Mouse (Mus musculus): ENCODE data around the gene Fthl17b.
"Not testable (repeated sequence)": the region's sequence is repeated elsewhere in the genome, so short reads cannot be mapped to it uniquely, and the experiment has no call there.

Gene Fthl17b

GRCm38 (mm10) chrX:8962875-8963274 is at the start of gene Fthl17b:
Gene Fthl17b (minus strand): TSS chrX:8962975.
- DNase-seq: not testable (repeated sequence)

GRCm38 (mm10) chrX:8986655-8987054 is 23.9 kb upstream of the Fthl17b start, which contains the start of gene Fthl17d:
Gene Fthl17d (minus strand): TSS chrX:8986755.
- not testable (repeated sequence) for DNase-seq

GRCm38 (mm10) chrX:8976459-8976858 is 13.7 kb upstream of the Fthl17b start, which contains the start of gene Fthl17c:
Gene Fthl17c (minus strand): TSS chrX:8976559.
- not testable (repeated sequence) for DNase-seq

- not testable (repeated sequence) for DNase-seq
Measured at GRCm38 (mm10) chrX:8964618-8965017, 1.8 kb upstream of the Fthl17b start.

GRCm38 (mm10) chrX:8948130-8948805 is 14.5 kb downstream of the Fthl17b start:
- peak; percentile 68 for DNase-seq

- no peak for DNase-seq
Measured at GRCm38 (mm10) chrX:8944041-8944440, 18.7 kb downstream of the Fthl17b start.

- no peak for DNase-seq
Measured at GRCm38 (mm10) chrX:8927308-8927707, 35.5 kb downstream of the Fthl17b start.

- no peak for DNase-seq
Measured at GRCm38 (mm10) chrX:8921813-8922607, 40.8 kb downstream of the Fthl17b start.

GRCm38 (mm10) chrX:8921080-8921479 is 41.7 kb downstream of the Fthl17b start:
- DNase-seq: no peak
